Mouse (Mus musculus) embryonic facial prominence, embryonic 11.5 days (tissue): Measurements from ENCODE around the gene Def6. TPM values are rescaled to one million over a fixed set of nuclear protein-coding genes. Genes with fewer than 3 reads are reported as not detected.

Experiments used
- ATAC-seq: fragments of 200-750 bp; cut with Nextera tagmentation; replicated peaks from 2 replicates; pipeline ENCODE4 v1.8.0; 2017; ENCODE audit warnings: low read depth; ENCODE audit not compliant: insufficient number of reproducible peaks, low FRiP score, low TSS enrichment
- DNase-seq: peaks from one replicate; pipeline ENCODE4 v3.0.0-alpha.2; 2015; ENCODE audit warnings: low spot score
- H3K27ac ChIP-seq: fragments of 300-500 bp; sonication (generic); replicated peaks from 2 replicates; pipeline ENCODE4 v1.5.1; 2014; ENCODE audit warnings: mild to moderate bottlenecking, low read depth, low read length, control low read depth
- H3K27me3 ChIP-seq: fragments of 300-500 bp; sonication (generic); 2 replicates; pipeline ENCODE4 v1.6.1; 2014; ENCODE audit warnings: mild to moderate bottlenecking, low read length, moderate library complexity, mixed read lengths; ENCODE audit not compliant: control insufficient read depth, insufficient read depth
- H3K36me3 ChIP-seq: fragments of 300-500 bp; sonication (generic); replicated peaks from 2 replicates; pipeline ENCODE4 v1.6.1; 2014; ENCODE audit warnings: low read depth, mild to moderate bottlenecking, low read length, moderate library complexity, mixed read lengths; ENCODE audit not compliant: control insufficient read depth, insufficient read depth
- H3K4me1 ChIP-seq: fragments of 300-500 bp; sonication (generic); 2 replicates; pipeline ENCODE4 v1.6.1; 2014; ENCODE audit warnings: low read length, mixed read lengths; ENCODE audit not compliant: control insufficient read depth, insufficient read depth
- H3K4me2 ChIP-seq: fragments of 300-500 bp; sonication (generic); 2 replicates; pipeline ENCODE4 v1.6.1; 2014; ENCODE audit warnings: low read depth, mild to moderate bottlenecking, control low read depth, low read length, moderate library complexity
- H3K4me3 ChIP-seq: fragments of 300-500 bp; sonication (generic); 2 replicates; pipeline ENCODE4 v1.5.1; 2014; ENCODE audit warnings: low read depth, low read length, control low read depth
- H3K9ac ChIP-seq: fragments of 300-500 bp; sonication (generic); replicated peaks from 2 replicates; pipeline ENCODE4 v1.6.1; 2014; ENCODE audit warnings: mild to moderate bottlenecking, control low read depth, low read length
- H3K9me3 ChIP-seq: fragments of 300-500 bp; sonication (generic); replicated peaks from 2 replicates; pipeline ENCODE4 v1.6.1; 2016; ENCODE audit warnings: mild to moderate bottlenecking, low read length, inconsistent platforms, mixed read lengths; ENCODE audit not compliant: control insufficient read depth
- WGBS: fragments of 180-500 bp; shearing (Covaris S2); extraction: QIAGEN DNeasy Blood & Tissue Kit; methylation state at CpG from one replicate; pipeline ENCODE4 v1.1.7; 2014; 5-methylcytosine and 5-hydroxymethylcytosine counted together
- polyA plus RNA-seq: library from polyadenylated mRNA; unstranded; fragments of >200 nt; fragmentation: Nextera tagmentation; extraction: Ambion mirVana; gene quantifications from 2 replicates; pipeline ENCODE4 v1.2.1, GENCODE M21; 2014

The Def6 gene
- polyA plus RNA-seq, 1 experiment from 2014 or later: 3.0 TPM

- H3K4me3 ChIP-seq: no peak overlapping the region
- H3K4me1 ChIP-seq: peaks cover 8% of the 10 kb centered on the region; the same call in 1 of the 2 replicates
- no peaks in the 10 kb centered on the region for H3K36me3 ChIP-seq
- ATAC-seq (no peak), DNase-seq (no peak)
- no peaks in the 10 kb centered on the region for H3K27me3 ChIP-seq
- no peak overlapping the region for H3K27ac ChIP-seq
- no peaks in the 10 kb centered on the region for H3K9me3 ChIP-seq
- H3K9ac ChIP-seq: no peak overlapping the region
- no peak overlapping the region for H3K4me2 ChIP-seq
- WGBS: 89% methylated on average over 9 of the region's 9 CpGs
Measured at GRCm38 (mm10) chr17:28258325-28258724, 50.7 kb downstream of the Def6 start.

GRCm38 (mm10) chr17:28259890-28260542, 52.4 kb downstream of the Def6 start:
- Histone ChIP-seq H3K4me3 (no peak overlapping the region), H3K9me3 (no peaks in the 10 kb centered on the region), H3K36me3 (no peaks in the 10 kb centered on the region), H3K9ac (no peak overlapping the region), H3K27me3 (no peaks in the 10 kb centered on the region), H3K4me2 (no peak overlapping the region), H3K4me1 (peaks cover 8% of the 10 kb centered on the region; the same call in 1 of the 2 replicates), H3K27ac (no peak overlapping the region)
- no peak for ATAC-seq
- WGBS: 80% methylated on average over 16 of the region's 16 CpGs
- DNase-seq: no peak

GRCm38 (mm10) chr17:28260543-28260909, 52.9 kb downstream of the Def6 start:
- H3K9me3 ChIP-seq: no peaks in the 10 kb centered on the region
- no peaks in the 10 kb centered on the region for H3K27me3 ChIP-seq
- H3K4me1 ChIP-seq: peaks cover 4% of the 10 kb centered on the region; the same call in 1 of the 2 replicates
- no peak overlapping the region for H3K27ac ChIP-seq
- ATAC-seq: no peak
- H3K36me3 ChIP-seq: no peaks in the 10 kb centered on the region
- H3K9ac ChIP-seq: no peak overlapping the region
- H3K4me2 ChIP-seq: no peak overlapping the region
- no peak for DNase-seq
- no peak overlapping the region for H3K4me3 ChIP-seq
- 84% methylated on average over 9 of the region's 9 CpGs for WGBS

GRCm38 (mm10) chr17:28261795-28262194, 54.2 kb downstream of the Def6 start:
- Histone ChIP-seq H3K27me3 (no peaks in the 10 kb centered on the region), H3K27ac (no peak overlapping the region), H3K36me3 (no peaks in the 10 kb centered on the region), H3K9me3 (no peaks in the 10 kb centered on the region), H3K4me3 (no peak overlapping the region), H3K4me1 (peaks cover 3% of the 10 kb centered on the region; the same call in 1 of the 2 replicates), H3K4me2 (no peak overlapping the region), H3K9ac (no peak overlapping the region)
- WGBS: 73% methylated on average over 11 of the region's 11 CpGs
- DNase-seq: no peak
- no peak for ATAC-seq

- no peaks in the 10 kb centered on the region for H3K4me1 ChIP-seq
- no peak overlapping the region for H3K27ac ChIP-seq
- H3K36me3 ChIP-seq: no peaks in the 10 kb centered on the region
- H3K4me2 ChIP-seq: no peak overlapping the region
- no peaks in the 10 kb centered on the region for H3K9me3 ChIP-seq
- no peak overlapping the region for H3K4me3 ChIP-seq
- 65% methylated on average over 13 of the region's 13 CpGs for WGBS
- H3K27me3 ChIP-seq: no peaks in the 10 kb centered on the region
- no peak for DNase-seq
- H3K9ac ChIP-seq: no peak overlapping the region
- ATAC-seq: no peak
Measured at GRCm38 (mm10) chr17:28263181-28263894, 55.8 kb downstream of the Def6 start.

- no peaks in the 10 kb centered on the region for H3K4me1 ChIP-seq
- H3K9me3 ChIP-seq: no peaks in the 10 kb centered on the region
- H3K4me2 ChIP-seq: no peak overlapping the region
- DNase-seq (no peak), ATAC-seq (no peak)
- H3K9ac ChIP-seq: no peak overlapping the region
- H3K4me3 ChIP-seq: no peak overlapping the region
- WGBS: 93% methylated on average over 5 of the region's 5 CpGs
- no peaks in the 10 kb centered on the region for H3K27me3 ChIP-seq
- H3K27ac ChIP-seq: no peak overlapping the region
- no peaks in the 10 kb centered on the region for H3K36me3 ChIP-seq
Measured at GRCm38 (mm10) chr17:28267251-28267650, 59.7 kb downstream of the Def6 start.

GRCm38 (mm10) chr17:28270165-28270564, 62.6 kb downstream of the Def6 start:
- H3K9me3 ChIP-seq: no peaks in the 10 kb centered on the region
- ATAC-seq (no peak), DNase-seq (no peak)
- no peaks in the 10 kb centered on the region for H3K27me3 ChIP-seq
- H3K4me3 ChIP-seq: no peak overlapping the region
- no peaks in the 10 kb centered on the region for H3K4me1 ChIP-seq
- H3K36me3 ChIP-seq: no peaks in the 10 kb centered on the region
- 64% methylated on average over 13 of the region's 13 CpGs for WGBS
- H3K9ac ChIP-seq: no peak overlapping the region
- H3K27ac ChIP-seq: no peak overlapping the region
- H3K4me2 ChIP-seq: no peak overlapping the region

GRCm38 (mm10) chr17:28271537-28272266, 64.1 kb downstream of the Def6 start:
- 80% methylated on average over 12 of the region's 12 CpGs for WGBS
- Histone ChIP-seq H3K9ac (no peak overlapping the region), H3K27me3 (no peaks in the 10 kb centered on the region), H3K4me3 (no peak overlapping the region), H3K4me2 (no peak overlapping the region), H3K36me3 (no peaks in the 10 kb centered on the region), H3K27ac (no peak overlapping the region), H3K9me3 (no peaks in the 10 kb centered on the region), H3K4me1 (no peaks in the 10 kb centered on the region)
- DNase-seq: no peak
- no peak for ATAC-seq
